Comparison of ENCODE assay signal across 16 mouse cellular contexts in the genomic region with DNA sequence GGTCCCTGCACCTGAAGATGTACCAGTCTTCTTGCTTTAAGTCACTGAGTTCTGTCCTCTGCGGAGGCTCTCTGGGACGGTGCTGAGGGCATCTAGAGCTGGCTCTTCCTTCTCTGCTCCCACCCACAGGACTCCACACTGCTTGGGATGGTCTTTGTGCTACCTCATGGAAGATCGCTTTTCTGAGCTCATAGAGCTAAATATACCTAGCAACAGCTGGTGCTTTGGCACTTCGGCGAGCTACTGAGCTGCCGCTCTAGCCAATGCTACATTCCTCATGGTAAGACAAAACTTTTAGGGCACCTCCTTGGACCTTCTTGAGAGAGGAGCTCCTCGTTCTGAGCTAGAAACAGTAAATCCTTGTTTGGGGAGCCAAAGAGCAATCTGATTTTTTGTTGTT. TPM values are rescaled to one million over a fixed set of nuclear protein-coding genes. Genes with fewer than 3 reads are reported as not detected.
A peak's percentile ranks its signal among the peaks of the same experiment; 100 is the strongest.
DNase-seq lines count a peak whose midpoint lies in the region; ATAC-seq and TF ChIP-seq lines count a peak whose summit lies in the region.
"Had no signal": no experiment of that assay in that cellular context is flagged by ENCODE, and none has a peak within 500 bp of the region (broad histone marks: within the 10 kb centered on the region; RNA-seq: fewer than 3 reads in every experiment).

No protein-coding gene starts in this region.

- no peak overlapping the region for H3K27ac ChIP-seq in heart, embryonic 10.5 days
- H3K27ac ChIP-seq in gastrocnemius, adult 2 months = peak overlapping the region; percentile 90
- no peak overlapping the region for H3K27ac ChIP-seq in hindbrain, embryonic 14.5 days
- H3K27ac ChIP-seq: layer of hippocampus, adult 2 months; liver, embryonic 14.5 days; lung, embryonic 15.5 days had no signal

- intact Hi-C loops in left cerebral cortex, postnatal 36 days (cut with DNase I) = no loop called here
- intact Hi-C loops in gastrocnemius, adult 2 months (cut with DNase I) = no loop called here
- intact Hi-C loops in gastrocnemius, postnatal 14 days (cut with DNase I; ENCODE audit: low total_unique reads) = no loop called here

- no peaks in the 10 kb centered on the region for H3K9me3 ChIP-seq in heart, embryonic 10.5 days
- H3K9me3 ChIP-seq in hindbrain, embryonic 14.5 days (ENCODE audit: control insufficient read depth, low read length) = no peaks in the 10 kb centered on the region
- H3K9me3 ChIP-seq: lung, embryonic 15.5 days; megakaryocyte, embryonic 14.5 days had no signal

- ATAC-seq in hindbrain, embryonic 14.5 days (ENCODE audit: low FRiP score) = no peak

- DNase-seq in heart, adult 11 months = peak; percentile 90
- no peak for DNase-seq in heart, embryonic 10.5 days (ENCODE audit: low spot score)
- DNase-seq in left cerebral cortex, postnatal 36 days (ENCODE audit: low spot score in 2 of 2) = peak; percentile 17 to 23
- DNase-seq in left cerebral cortex, adult 11 months (ENCODE audit: low spot score) = no peak
- peak; percentile 78 for DNase-seq in gastrocnemius, adult 2 months
- peak; percentile 53 for DNase-seq in gastrocnemius, postnatal 14 days
- no peak for DNase-seq in hindbrain, embryonic 14.5 days (ENCODE audit: low spot score)
- DNase-seq: adrenal gland, postnatal 36 days; kidney, adult 2 months; kidney, postnatal 14 days; midbrain, embryonic 14.5 days; thymus, postnatal 25 days had no signal

- TF ChIP-seq CTCF in gastrocnemius, adult 2 months (IDR thresholded peaks at IDR 0.05) = no peak

- no peaks in the 10 kb centered on the region for H3K27me3 ChIP-seq in heart, embryonic 10.5 days (ENCODE audit: insufficient read depth, poor library complexity, severe bottlenecking)
- no peaks in the 10 kb centered on the region for H3K27me3 ChIP-seq in hindbrain, embryonic 14.5 days (ENCODE audit: control insufficient read depth, insufficient read depth, low read length)
- H3K27me3 ChIP-seq: lung, embryonic 15.5 days; megakaryocyte, embryonic 14.5 days had no signal

- H3K4me3 ChIP-seq in heart, embryonic 10.5 days = no peak overlapping the region
- H3K4me3 ChIP-seq in gastrocnemius, adult 2 months = no peak overlapping the region; the same call in 1 of the 2 replicates
- no peak overlapping the region for H3K4me3 ChIP-seq in hindbrain, embryonic 14.5 days (replicated peaks; ENCODE audit: low read length)
- H3K4me3 ChIP-seq: layer of hippocampus, adult 2 months; lung, embryonic 15.5 days; megakaryocyte, embryonic 14.5 days had no signal

- H3K4me2 ChIP-seq in hindbrain, embryonic 14.5 days (replicated peaks) = no peak overlapping the region
- H3K4me2 ChIP-seq: lung, embryonic 15.5 days had no signal

- H3K36me3 ChIP-seq in heart, embryonic 10.5 days = no peaks in the 10 kb centered on the region
- no peaks in the 10 kb centered on the region for H3K36me3 ChIP-seq in hindbrain, embryonic 14.5 days (replicated peaks; ENCODE audit: control insufficient read depth, insufficient read depth)
- H3K36me3 ChIP-seq: lung, embryonic 15.5 days had no signal

- no peaks in the 10 kb centered on the region for H3K4me1 ChIP-seq in heart, embryonic 10.5 days
- H3K4me1 ChIP-seq in hindbrain, embryonic 14.5 days (replicated peaks; ENCODE audit: control insufficient read depth, insufficient read depth, low read length) = no peaks in the 10 kb centered on the region
- H3K4me1 ChIP-seq: lung, embryonic 15.5 days had no signal

- 86% methylated on average over 7 of the region's 7 CpGs for WGBS in heart, embryonic 10.5 days
- 91% methylated on average over 7 of the region's 7 CpGs for WGBS in hindbrain, embryonic 14.5 days

- H3K9ac ChIP-seq in hindbrain, embryonic 14.5 days = no peak overlapping the region
- H3K9ac ChIP-seq: liver, embryonic 14.5 days; lung, embryonic 15.5 days had no signal

RNA-seq across cellular contexts. Expression of gene Rrm1, which starts 58.3 kb away (rescaled TPM):
- polyA plus RNA-seq in heart, embryonic 10.5 days (2016; fragmentation: Nextera tagmentation; extraction: Ambion mirVana) = 190 and 198 TPM in 2 replicates
- total RNA-seq in left cerebral cortex, postnatal 36 days (2021) = 10 to 100 TPM; 10.8 to 13.0 TPM
- total RNA-seq in gastrocnemius, adult 2 months (2021) = 10 to 100 TPM; 15.3 to 21.8 TPM
- 10 to 100 TPM; 14.7 to 17.0 TPM for total RNA-seq in gastrocnemius, postnatal 14 days (2021)
- polyA plus RNA-seq in hindbrain, embryonic 14.5 days (2014; fragmentation: Nextera tagmentation; extraction: Ambion mirVana) = 44.1 and 54.6 TPM in 2 replicates

Comparison
In these comparisons a context has a peak if more than half of its experiments do, and no peak if none do; other contexts are left out.
1. DNase-seq: peak in heart, adult 11 months (single experiment), left cerebral cortex, postnatal 36 days (2 of 2), gastrocnemius, adult 2 months (single experiment) and gastrocnemius, postnatal 14 days (single experiment); none in heart, embryonic 10.5 days (single experiment), left cerebral cortex, adult 11 months (single experiment) and hindbrain, embryonic 14.5 days (single experiment).